Mouse (Mus musculus): Measurements from ENCODE around the gene Hoxb1. TPM values are rescaled to one million over a fixed set of nuclear protein-coding genes. Genes with fewer than 3 reads are reported as not detected.

Hoxb1 gene
- total RNA-seq, 1 experiment from 2014 or later: not detected

Other genes with a start within 250 kb of the Hoxb1 start
- gene Ttll6, start 232.0 kb upstream of the Hoxb1 start, total RNA-seq (2017): not detected in 2 replicates
- gene Hoxb13, start 171.4 kb upstream of the Hoxb1 start, total RNA-seq (2017): not detected in 2 replicates
- gene Hoxb9, start 94.3 kb upstream of the Hoxb1 start, total RNA-seq (2017): not detected in 2 replicates
- gene Hoxb8, start 83.8 kb upstream of the Hoxb1 start, total RNA-seq (2017): not detected in 2 replicates
- gene Hoxb7, start 79.1 kb upstream of the Hoxb1 start, total RNA-seq (2017): not detected in 2 replicates
- gene Hoxb6, start 73.3 kb upstream of the Hoxb1 start, total RNA-seq (2017): not detected in 2 replicates
- gene Hoxb5, start 62.4 kb upstream of the Hoxb1 start, total RNA-seq (2017): not detected in 2 replicates
- gene Hoxb4, start 47.5 kb upstream of the Hoxb1 start, total RNA-seq (2017): 1.1 and 2.8 TPM in 2 replicates
- 0.55 and 0.78 TPM in 2 replicates for gene Hoxb3, start 42.4 kb upstream of the Hoxb1 start, total RNA-seq (2017)
- gene Hoxb2, start 15.2 kb upstream of the Hoxb1 start, total RNA-seq (2017): 0.73 TPM in 1 of 2 replicates, not detected in the other
- 4.0 TPM in 1 of 2 replicates, not detected in the other for gene Skap1, start 98.8 kb downstream of the Hoxb1 start, total RNA-seq (2017)

All from common myeloid progenitor, adult 5-6 weeks (primary cell).